Mouse (Mus musculus) frontal cortex, postnatal 10 days (tissue): ENCODE results near the gene Cd2.

Source experiments
- DNase-seq, 2 experiments: peaks; one replicate each; pipeline ENCODE4 v3.0.0; 2022; ENCODE audit warnings: low spot score in 2 of 2, mixed read lengths in 1 of 2

Cd2 gene

GRCm38 (mm10) chr3:101293571-101294135 lies 5.9 kb upstream of the Cd2 start:
- DNase-seq = no peak

GRCm38 (mm10) chr3:101292611-101293010 lies 4.9 kb upstream of the Cd2 start:
- DNase-seq = no peak

- DNase-seq = no peak
Observed at GRCm38 (mm10) chr3:101290587-101291520, 3.1 kb upstream of the Cd2 start.

DNA sequence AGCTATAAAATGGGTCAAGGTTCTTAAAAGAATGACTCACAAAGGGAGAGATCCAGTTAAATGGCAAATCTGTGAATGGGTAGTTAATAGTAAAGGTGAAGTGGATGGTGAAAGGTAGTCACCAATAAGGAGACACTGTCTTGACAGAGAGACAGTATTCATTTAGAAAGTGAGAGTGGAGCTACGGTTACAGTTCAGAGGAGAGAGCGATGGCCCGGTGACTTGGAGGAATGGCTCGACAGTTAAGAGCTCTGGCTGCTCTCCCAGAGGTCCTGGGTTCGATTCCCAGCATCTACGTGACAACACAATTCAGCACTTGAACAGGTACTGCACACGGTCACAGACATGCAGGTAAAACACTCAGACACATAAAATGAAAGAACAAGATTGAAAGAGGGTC lies 2.3 kb upstream of the Cd2 start:
- no peak for DNase-seq

- DNase-seq = no peak
Observed at GRCm38 (mm10) chr3:101289406-101289805, 1.7 kb upstream of the Cd2 start.

GRCm38 (mm10) chr3:101286336-101287325 lies 1.1 kb downstream of the Cd2 start:
- no peak for DNase-seq

DNA sequence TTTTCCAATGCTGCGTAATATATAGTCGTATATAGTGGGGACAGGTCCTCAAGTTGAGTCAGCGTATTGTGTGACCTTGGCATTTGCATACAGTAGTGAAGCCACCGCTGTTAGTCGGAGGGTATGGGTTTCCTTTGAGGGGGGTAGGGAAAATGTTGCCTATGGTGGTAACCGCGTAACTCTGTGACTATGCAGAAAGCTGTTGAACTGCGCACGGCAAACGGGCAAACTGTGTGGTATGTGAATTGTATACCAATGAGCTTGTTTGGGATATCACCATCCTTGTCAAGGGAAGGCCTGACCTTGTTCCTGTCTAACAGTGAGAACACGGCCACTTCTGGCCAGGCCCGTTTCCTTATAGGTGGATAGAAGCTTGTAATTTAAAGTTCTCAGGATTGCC lies 1.9 kb downstream of the Cd2 start:
- DNase-seq = no peak

GRCm38 (mm10) chr3:101285021-101285615 lies 2.6 kb downstream of the Cd2 start:
- no peak for DNase-seq

DNA sequence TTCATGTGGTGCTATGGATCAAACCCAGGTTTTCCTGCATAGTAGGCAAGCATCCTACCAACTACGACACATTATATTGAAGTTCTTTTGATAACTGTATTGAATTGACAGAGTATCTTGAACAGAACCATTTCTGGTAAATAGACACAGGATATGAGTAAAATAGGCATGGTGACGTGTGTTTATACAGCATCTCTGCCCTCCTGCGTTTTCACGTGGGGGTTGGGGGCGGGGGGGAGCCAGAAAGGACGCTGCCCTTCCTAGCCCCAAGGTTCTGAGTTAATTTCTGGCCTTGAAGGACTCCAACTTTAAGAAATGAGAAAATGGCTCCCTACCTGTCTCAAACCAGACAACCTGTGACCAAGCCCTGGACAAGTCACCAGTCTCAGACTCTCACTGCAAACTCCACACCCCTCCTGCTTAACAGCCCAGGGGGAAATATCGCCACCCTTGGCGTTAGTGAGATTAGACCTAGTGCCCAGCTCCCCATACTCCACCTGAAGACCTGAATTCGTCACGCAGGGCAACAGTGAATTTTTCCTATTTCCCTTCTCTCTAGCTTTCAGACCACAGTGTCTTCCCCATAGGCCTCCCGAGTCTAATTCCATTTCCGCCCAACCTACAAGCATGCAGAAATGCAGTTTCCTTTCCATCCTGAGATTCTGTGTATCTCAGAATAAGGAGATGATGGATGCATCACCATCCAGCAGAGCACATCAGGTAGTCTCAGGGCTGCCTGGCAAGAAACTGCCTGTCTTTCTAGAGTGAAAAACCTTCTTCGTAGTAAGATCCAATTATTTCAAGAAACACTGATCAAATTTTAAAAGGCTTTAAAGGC lies 3.7 kb downstream of the Cd2 start:
- DNase-seq = no peak

DNA sequence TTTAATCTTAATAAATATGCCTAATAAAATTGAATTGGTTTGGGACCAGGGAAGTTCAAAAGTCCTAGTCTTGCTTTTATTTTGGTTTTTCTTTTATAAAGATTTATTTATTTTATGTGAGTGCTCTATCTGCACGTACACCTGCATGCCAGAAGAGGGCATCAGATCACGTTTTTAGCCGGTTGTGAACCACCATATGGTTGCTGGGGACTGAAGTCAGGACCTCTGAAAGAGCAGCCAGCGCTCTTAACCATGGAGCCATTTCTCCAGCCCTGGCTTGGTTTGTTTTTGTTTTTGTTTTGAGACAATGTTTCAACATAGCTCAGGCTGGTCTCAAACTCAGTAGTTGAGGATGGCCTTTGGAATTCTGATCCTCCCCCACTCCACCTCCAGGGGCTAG lies 4.3 kb downstream of the Cd2 start:
- DNase-seq = no peak

DNA sequence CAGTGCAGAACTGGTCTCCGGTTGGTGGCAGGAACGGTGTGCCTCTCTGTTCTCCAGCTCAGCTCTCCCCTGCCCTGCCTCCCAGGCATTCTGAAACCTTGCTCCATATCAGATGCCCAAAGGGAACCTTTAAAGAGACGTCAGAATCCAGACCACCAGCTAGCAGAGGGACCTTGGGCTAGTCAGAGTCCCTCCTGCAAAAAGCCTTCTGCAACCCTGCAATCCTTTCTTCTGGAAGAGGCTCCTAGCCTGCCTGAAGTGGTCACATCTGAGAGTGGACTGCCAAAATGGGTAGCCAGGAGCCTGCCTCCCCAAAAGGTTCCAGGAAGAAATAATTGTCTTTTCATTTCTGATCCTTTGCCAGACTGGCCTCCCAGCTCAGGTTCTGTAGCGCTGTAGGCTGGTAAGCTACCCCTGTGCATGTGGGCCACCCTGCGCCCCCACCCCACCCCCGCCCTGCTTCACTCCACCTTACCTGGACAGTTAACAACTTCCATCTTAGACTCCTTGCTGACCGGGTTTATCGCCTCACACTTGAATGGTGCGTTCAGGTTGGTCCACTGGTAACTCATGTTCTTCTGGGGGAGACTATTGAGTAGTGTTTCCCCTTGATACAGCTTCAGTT lies 5.1 kb downstream of the Cd2 start:
- DNase-seq = no peak

DNA sequence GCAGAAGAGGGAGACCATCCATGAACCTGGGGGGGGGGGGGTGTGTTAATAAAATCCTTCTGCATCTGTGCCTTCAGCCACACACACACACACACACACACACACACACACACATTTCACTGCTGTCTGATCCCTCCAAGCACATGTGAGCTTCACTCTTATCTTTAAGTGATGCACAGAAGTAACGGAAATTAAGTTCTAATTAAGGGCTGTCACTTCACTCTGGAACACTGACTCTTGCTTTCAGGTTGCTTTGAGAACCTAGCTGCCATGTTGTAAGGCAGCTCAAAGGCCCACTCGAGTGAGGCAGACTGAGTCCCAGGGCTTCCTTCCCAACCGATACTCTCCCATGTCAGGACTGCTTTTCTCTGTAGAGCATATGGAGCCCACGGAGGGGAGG lies 5.9 kb downstream of the Cd2 start:
- no peak for DNase-seq

DNA sequence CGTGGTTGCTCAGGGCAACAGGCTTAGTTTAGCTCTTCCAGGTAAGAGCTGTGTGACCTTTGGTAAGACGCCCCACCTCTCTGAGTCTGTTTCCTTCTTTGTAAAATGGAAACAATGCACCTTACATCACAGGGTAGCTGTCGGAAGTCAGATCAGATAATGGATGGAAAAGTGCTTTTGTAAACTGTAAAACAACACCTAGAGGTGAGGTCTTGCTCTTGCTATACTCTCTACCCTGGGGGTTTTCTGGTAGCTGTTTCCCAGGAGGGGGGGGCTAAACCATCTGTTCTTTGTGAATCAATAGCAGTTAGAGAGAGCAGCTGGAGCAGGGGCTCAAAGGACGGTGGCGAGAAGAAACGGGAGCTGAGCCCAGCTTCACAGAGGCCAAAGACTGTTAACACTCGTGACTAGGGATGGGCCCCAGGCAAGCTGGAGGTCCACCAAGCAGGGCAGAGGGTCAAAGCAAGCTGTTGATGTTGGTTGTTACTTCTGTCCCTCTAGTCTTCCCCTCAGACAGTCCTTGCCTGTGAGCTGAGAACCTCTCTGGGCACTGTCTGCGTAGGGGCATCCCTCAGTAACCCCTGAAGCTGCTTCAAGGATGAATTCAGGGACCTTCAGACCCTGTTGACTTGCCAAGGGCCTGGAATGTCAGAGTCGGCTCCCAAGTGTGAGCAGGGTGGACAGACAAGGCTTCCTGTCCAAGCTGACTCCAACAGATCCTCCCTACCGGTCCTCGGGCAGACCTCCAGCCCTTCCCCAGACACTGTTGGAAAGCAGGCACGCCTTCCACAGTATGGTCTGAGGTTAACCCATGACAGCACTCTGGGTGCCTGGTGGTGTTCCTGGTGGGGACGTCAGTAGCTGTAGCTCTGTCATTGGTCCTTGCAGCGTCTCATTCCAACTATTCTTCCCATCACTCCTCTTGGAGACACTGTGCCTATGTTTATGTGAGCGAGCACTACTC lies 7.1 kb downstream of the Cd2 start:
- DNase-seq = no peak

- no peak for DNase-seq
Observed at GRCm38 (mm10) chr3:101279561-101279960, 8.2 kb downstream of the Cd2 start.

GRCm38 (mm10) chr3:101278396-101278795 lies 9.3 kb downstream of the Cd2 start:
- DNase-seq = no peak

GRCm38 (mm10) chr3:101277830-101278229 lies 9.9 kb downstream of the Cd2 start:
- DNase-seq = no peak

DNA sequence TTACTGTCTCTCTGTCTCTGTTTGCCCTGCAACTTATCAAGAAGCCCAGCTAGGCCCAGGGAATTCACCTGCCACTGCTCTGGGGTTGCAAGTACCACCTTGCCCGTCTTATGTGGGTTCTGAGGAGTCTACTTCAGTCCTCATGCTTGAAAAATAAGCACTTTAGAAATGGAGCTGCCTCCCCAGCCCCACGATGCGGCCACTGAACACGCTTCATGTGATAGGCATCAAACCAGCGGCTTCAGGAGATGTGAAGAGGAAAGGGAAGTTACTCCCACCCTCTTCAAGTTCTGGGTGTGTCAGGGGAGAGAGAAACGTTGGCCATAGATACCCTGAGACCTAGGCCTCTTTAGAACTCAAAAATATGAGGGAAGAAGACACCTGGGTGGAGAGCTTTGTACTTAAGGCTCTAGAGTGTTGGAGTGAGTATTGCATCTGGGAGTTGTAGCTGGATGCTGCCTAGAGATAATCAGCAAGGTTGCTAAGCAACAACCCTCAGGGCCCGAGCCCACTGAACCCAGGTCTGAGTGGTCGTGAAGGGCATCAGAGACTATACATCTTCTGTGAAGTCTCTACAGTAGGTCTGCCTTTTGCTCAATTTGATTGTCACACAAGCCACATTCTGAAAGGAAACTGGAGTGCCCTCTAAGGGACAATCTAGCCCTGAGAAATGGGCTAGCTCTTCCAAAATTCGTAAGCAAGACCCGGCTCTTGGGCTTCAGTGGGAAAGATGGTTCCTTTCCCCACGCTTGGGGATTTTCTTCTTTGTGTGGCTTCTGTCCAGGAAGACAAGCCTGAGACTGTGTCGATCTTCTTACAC lies 11.0 kb downstream of the Cd2 start:
- no peak for DNase-seq

DNA sequence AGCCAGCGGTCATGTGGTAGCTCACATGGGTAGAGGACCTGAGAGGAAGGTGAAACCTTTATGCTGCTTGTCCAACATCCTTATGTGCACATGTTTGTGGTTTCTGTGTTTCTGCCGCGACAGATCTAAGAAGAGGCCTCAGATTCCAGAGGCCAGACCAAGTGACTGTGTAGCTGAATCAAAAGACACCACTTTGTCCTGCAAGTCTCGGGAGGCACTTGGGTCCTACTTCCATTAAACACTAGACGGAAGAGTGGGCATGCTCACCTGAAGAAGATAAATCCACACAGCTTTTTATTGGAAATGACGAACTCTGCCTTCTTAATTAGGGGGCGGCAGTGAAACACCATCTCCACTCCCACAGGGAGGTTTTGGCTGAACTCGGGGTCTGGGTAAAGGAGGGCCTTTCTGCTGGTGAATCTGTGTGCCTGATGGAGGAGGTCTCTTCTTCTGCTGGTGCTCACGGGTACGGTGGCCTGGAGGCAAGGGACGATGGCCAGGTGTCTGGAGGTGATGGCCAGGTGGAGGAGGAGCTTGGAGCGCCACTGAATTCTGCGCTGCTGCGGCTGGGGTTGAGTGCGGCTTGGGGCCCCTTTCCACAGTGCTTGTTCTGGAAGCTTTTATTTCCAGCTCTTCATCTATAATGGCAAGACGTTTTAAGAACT lies 12.0 kb downstream of the Cd2 start:
- DNase-seq = no peak
